Mouse (Mus musculus) heart, embryonic 16.5 days (tissue): ENCODE results near the gene Ano4. TPM values are rescaled to one million over a fixed set of nuclear protein-coding genes. Genes with fewer than 3 reads are reported as not detected.

ENCODE experiments used
- ATAC-seq: fragments of 200-750 bp; cut with Nextera tagmentation; replicated peaks from 2 replicates; pipeline ENCODE4 v1.8.0; 2017; ENCODE audit warnings: moderate number of reproducible peaks; ENCODE audit not compliant: insufficient read depth, low FRiP score; ENCODE audit errors: extremely low read depth
- H3K27ac ChIP-seq: fragments of 300-500 bp; sonication (generic); 2 replicates; pipeline ENCODE4 v1.5.1; 2014; ENCODE audit warnings: mild to moderate bottlenecking, low read length, control low read depth, moderate library complexity
- H3K27me3 ChIP-seq: fragments of 300-500 bp; sonication (generic); 2 replicates; pipeline ENCODE4 v1.6.1; 2014; ENCODE audit warnings: low read length, mixed read lengths; ENCODE audit not compliant: control insufficient read depth, insufficient read depth
- H3K36me3 ChIP-seq: fragments of 300-500 bp; sonication (generic); 2 replicates; pipeline ENCODE4 v1.6.1; 2014; ENCODE audit not compliant: control insufficient read depth, insufficient read depth
- H3K4me1 ChIP-seq: fragments of 300-500 bp; sonication (generic); 2 replicates; pipeline ENCODE4 v1.6.1; 2014; ENCODE audit warnings: low read length, mixed read lengths; ENCODE audit not compliant: control insufficient read depth, insufficient read depth
- H3K4me2 ChIP-seq: fragments of 300-500 bp; sonication (generic); 2 replicates; pipeline ENCODE4 v1.6.1; 2014; ENCODE audit warnings: low read depth, mild to moderate bottlenecking, control low read depth, low read length
- H3K4me3 ChIP-seq: fragments of 300-500 bp; sonication (generic); 2 replicates; pipeline ENCODE4 v1.5.1; 2014; ENCODE audit warnings: mild to moderate bottlenecking, control low read depth, low read length
- H3K9ac ChIP-seq: fragments of 300-500 bp; sonication (generic); 2 replicates; pipeline ENCODE4 v1.6.1; 2014; ENCODE audit warnings: low read length, control low read depth
- H3K9me3 ChIP-seq: fragments of 300-500 bp; sonication (generic); replicated peaks from 2 replicates; pipeline ENCODE4 v1.6.1; 2016; ENCODE audit warnings: low read length; ENCODE audit not compliant: control insufficient read depth
- WGBS: fragments of 180-500 bp; shearing (Covaris S2); extraction: QIAGEN DNeasy Blood & Tissue Kit; methylation state at CpG from one replicate; pipeline ENCODE4 v1.1.7; 2014; 5-methylcytosine and 5-hydroxymethylcytosine counted together
- polyA plus RNA-seq: library from polyadenylated mRNA; unstranded; fragments of >200 nt; fragmentation: Nextera tagmentation; extraction: Ambion mirVana; gene quantifications from 2 replicates; pipeline ENCODE4 v1.2.1, GENCODE M21; 2015

The Ano4 gene
- polyA plus RNA-seq, 1 experiment from 2014 or later, result 3.5 TPM

- Histone ChIP-seq H3K9me3 (no peaks in the 10 kb centered on the region), H3K4me1 (peaks cover 2% of the 10 kb centered on the region; the same call in 1 of the 2 replicates), H3K9ac (no peak overlapping the region), H3K4me3 (no peak overlapping the region), H3K27ac (no peak overlapping the region), H3K27me3 (no peaks in the 10 kb centered on the region), H3K4me2 (no peak overlapping the region), H3K36me3 (no peaks in the 10 kb centered on the region)
- no peak for ATAC-seq
- 77% methylated on average over 4 of the region's 4 CpGs for WGBS
These were observed 81.2 kb downstream of the Ano4 start for GRCm38 (mm10) chr10:89263396-89263795.

GRCm38 (mm10) chr10:89257457-89258381 lies 86.8 kb downstream of the Ano4 start:
- Histone ChIP-seq H3K4me2 (peak overlapping the region; percentile 77), H3K4me1 (peaks cover 19% of the 10 kb centered on the region), H3K9me3 (no peaks in the 10 kb centered on the region), H3K9ac (peak overlapping the region; percentile 62), H3K36me3 (no peaks in the 10 kb centered on the region), H3K4me3 (peak overlapping the region; percentile 51), H3K27me3 (no peaks in the 10 kb centered on the region), H3K27ac (no peak overlapping the region)
- 3% methylated on average over 16 of the region's 16 CpGs for WGBS
- ATAC-seq, result no peak

GRCm38 (mm10) chr10:89256762-89257456 lies 87.7 kb downstream of the Ano4 start:
- peak overlapping the region; percentile 77 for H3K4me2 ChIP-seq
- no peaks in the 10 kb centered on the region for H3K9me3 ChIP-seq
- no peaks in the 10 kb centered on the region for H3K36me3 ChIP-seq
- no peak for ATAC-seq
- H3K27ac ChIP-seq, result no peak overlapping the region
- H3K4me3 ChIP-seq, result peak overlapping the region; percentile 51
- peak overlapping the region; percentile 62 for H3K9ac ChIP-seq
- whole genome bisulfite sequencing, result 6% methylated on average over 17 of the region's 17 CpGs
- no peaks in the 10 kb centered on the region for H3K27me3 ChIP-seq
- H3K4me1 ChIP-seq, result peaks cover 19% of the 10 kb centered on the region

- 75% methylated on average over 5 of the region's 5 CpGs for WGBS
- H3K9ac ChIP-seq, result no peak overlapping the region
- ATAC-seq, result no peak
These were observed 89.8 kb downstream of the Ano4 start for GRCm38 (mm10) chr10:89254765-89255164.

GRCm38 (mm10) chr10:89253799-89254198 lies 90.8 kb downstream of the Ano4 start:
- 75% methylated on average over 3 of the region's 3 CpGs for WGBS

More at GRCm38 (mm10) chr10:89254765-89255164, 89.8 kb downstream of the Ano4 start:
- no peak overlapping the region for H3K4me2 ChIP-seq
- peaks cover 19% of the 10 kb centered on the region for H3K4me1 ChIP-seq
- no peaks in the 10 kb centered on the region for H3K27me3 ChIP-seq
- no peak overlapping the region for H3K4me3 ChIP-seq
- H3K36me3 ChIP-seq, result no peaks in the 10 kb centered on the region
- no peak overlapping the region for H3K27ac ChIP-seq
- H3K9me3 ChIP-seq, result no peaks in the 10 kb centered on the region

GRCm38 (mm10) chr10:89252636-89253035 lies 91.9 kb downstream of the Ano4 start:
- no peaks in the 10 kb centered on the region for H3K36me3 ChIP-seq
- peaks cover 12% of the 10 kb centered on the region for H3K4me1 ChIP-seq
- H3K9me3 ChIP-seq, result no peaks in the 10 kb centered on the region
- WGBS, result 87% methylated on average over 5 of the region's 5 CpGs
- no peaks in the 10 kb centered on the region for H3K27me3 ChIP-seq
- no peak for ATAC-seq
- no peak overlapping the region for H3K4me2 ChIP-seq
- no peak overlapping the region for H3K27ac ChIP-seq
- no peak overlapping the region for H3K4me3 ChIP-seq
- no peak overlapping the region for H3K9ac ChIP-seq

More at GRCm38 (mm10) chr10:89253799-89254198, 90.8 kb downstream of the Ano4 start:
- Histone ChIP-seq H3K9ac (no peak overlapping the region), H3K4me3 (no peak overlapping the region), H3K4me1 (peaks cover 19% of the 10 kb centered on the region), H3K27ac (no peak overlapping the region), H3K36me3 (no peaks in the 10 kb centered on the region), H3K9me3 (no peaks in the 10 kb centered on the region), H3K4me2 (no peak overlapping the region), H3K27me3 (no peaks in the 10 kb centered on the region)
- ATAC-seq, result no peak

- H3K27me3 ChIP-seq, result no peaks in the 10 kb centered on the region
- no peaks in the 10 kb centered on the region for H3K36me3 ChIP-seq
- no peak overlapping the region for H3K9ac ChIP-seq
- H3K4me2 ChIP-seq, result no peak overlapping the region
- no peak overlapping the region for H3K27ac ChIP-seq
- no peaks in the 10 kb centered on the region for H3K9me3 ChIP-seq
- no peaks in the 10 kb centered on the region for H3K4me1 ChIP-seq
- no peak overlapping the region for H3K4me3 ChIP-seq
- WGBS, result 90% methylated on average over 1 of the region's 1 CpGs
- ATAC-seq, result no peak
These were observed 100.8 kb downstream of the Ano4 start for GRCm38 (mm10) chr10:89243808-89244207.

GRCm38 (mm10) chr10:89224524-89224923 lies 120.0 kb downstream of the Ano4 start:
- WGBS, result 31% methylated on average over 7 of the region's 7 CpGs
- Histone ChIP-seq H3K9ac (no peak overlapping the region), H3K4me3 (no peak overlapping the region), H3K27ac (no peak overlapping the region), H3K36me3 (no peaks in the 10 kb centered on the region), H3K27me3 (no peaks in the 10 kb centered on the region), H3K9me3 (no peaks in the 10 kb centered on the region), H3K4me2 (no peak overlapping the region), H3K4me1 (no peaks in the 10 kb centered on the region)
- ATAC-seq, result no peak
